Mouse (Mus musculus): ENCODE results near the gene Amfr.

GRCm38 (mm10) chr8:94047845-94048244 is 35.2 kb upstream of the Amfr start:
- TF ChIP-seq ZNF384 (IDR thresholded peaks at IDR 0.05; ENCODE audit: low read depth, low read length) (no peak), CHD2 (IDR thresholded peaks at IDR 0.05; ENCODE audit: low read depth, low read length) (no peak), ZC3H11A (IDR thresholded peaks at IDR 0.05; ENCODE audit: borderline replicate concordance, low read depth, low read length) (no peak), HCFC1 (IDR thresholded peaks at IDR 0.05; ENCODE audit: borderline replicate concordance, insufficient read depth, low read length) (no peak)

Measured in ES-E14 (cell line).